Mouse (Mus musculus) CH12.LX (cell line): ENCODE measurements around the gene Dusp3. TPM values are rescaled to one million over a fixed set of nuclear protein-coding genes. Genes with fewer than 3 reads are reported as not detected.

Experiments used
- DNase-seq: peaks from one replicate; pipeline ENCODE4 v3.0.0-alpha.2; 2013; ENCODE audit errors: extremely low read depth
- H3K27ac ChIP-seq: 2 replicates; pipeline ENCODE4 v1.5.1; 2012; ENCODE audit warnings: low read depth, mild to moderate bottlenecking, control low read depth, moderate library complexity; ENCODE audit not compliant: insufficient read depth
- H3K27me3 ChIP-seq: replicated peaks from 2 replicates; pipeline ENCODE3; 2012; ENCODE audit warnings: inconsistent platforms
- H3K36me3 ChIP-seq, 2 experiments: replicated peaks in 1 of 2; 2 replicates each; pipeline versions ENCODE3 to v1.6.1; 2012; ENCODE audit warnings: inconsistent platforms in 1 of 2, low read length in 1 of 2, mild to moderate bottlenecking in 1 of 2, mixed read lengths in 1 of 2, moderate library complexity in 1 of 2; ENCODE audit not compliant: control insufficient read depth in 1 of 2, insufficient read depth in 1 of 2
- H3K4me1 ChIP-seq, 2 experiments: 2 replicates each; pipeline ENCODE4 v1.6.1; 2012; ENCODE audit warnings: inconsistent platforms in 1 of 2, moderate library complexity in 1 of 2; ENCODE audit not compliant: insufficient read depth in 2 of 2, control insufficient read depth in 1 of 2
- H3K4me2 ChIP-seq: 2 replicates; pipeline ENCODE4 v1.6.1; 2012; ENCODE audit warnings: low read depth, mild to moderate bottlenecking, control low read depth; ENCODE audit not compliant: poor library complexity, insufficient read depth, severe bottlenecking
- H3K4me3 ChIP-seq, 3 experiments: fragments of 150-350 bp in 1 of 3; sonication (generic) in 1 of 3; replicated peaks in 1 of 3; 2 replicates each; pipeline versions ENCODE3 to v1.5.1; 2011 to 2012; ENCODE audit warnings: low read depth in 2 of 3, low read length in 2 of 3, mild to moderate bottlenecking in 2 of 3, moderate library complexity in 2 of 3, control low read depth in 1 of 3, improper control_type of control experiment in 1 of 3, inconsistent platforms in 1 of 3, mixed read lengths in 1 of 3; ENCODE audit not compliant: poor library complexity in 1 of 3
- H3K79me2 ChIP-seq: replicated peaks from 2 replicates; pipeline ENCODE4 v1.6.1; 2012; ENCODE audit warnings: mild to moderate bottlenecking, moderate library complexity; ENCODE audit not compliant: control insufficient read depth, poor library complexity, insufficient read depth, severe bottlenecking; ENCODE audit errors: extremely low read depth
- H3K9ac ChIP-seq: 2 replicates; pipeline ENCODE4 v1.6.1; 2012; ENCODE audit warnings: low read depth, mild to moderate bottlenecking, control low read depth, moderate library complexity; ENCODE audit not compliant: insufficient read depth
- H3K9me3 ChIP-seq: replicated peaks from 2 replicates; pipeline ENCODE3; 2012; ENCODE audit warnings: low read length, inconsistent platforms, mixed read lengths
- BHLHE40 ChIP-seq: IDR thresholded peaks from 2 replicates; pipeline ENCODE4 v1.6.1; 2011; ENCODE audit warnings: mild to moderate bottlenecking, low read depth, low read length, improper control_type of control experiment
- CHD2 ChIP-seq: IDR thresholded peaks from 2 replicates; pipeline ENCODE4 v1.6.1; 2011; ENCODE audit warnings: low read length, improper control_type of control experiment
- CTCF ChIP-seq, 2 experiments: IDR thresholded peaks in 1 of 2; conservative IDR thresholded peaks in 1 of 2; 2 replicates each; pipeline ENCODE4 v1.5.1; 2011 to 2012; ENCODE audit warnings: low read depth in 2 of 2, low read length in 2 of 2, improper control_type of control experiment in 1 of 2, inconsistent platforms in 1 of 2, mild to moderate bottlenecking in 1 of 2, moderate library complexity in 1 of 2
- EP300 ChIP-seq: IDR thresholded peaks from 2 replicates; pipeline ENCODE4 v1.6.1; 2011; ENCODE audit warnings: low read length, improper control_type of control experiment
- ETS1 ChIP-seq: conservative IDR thresholded peaks from 2 replicates; pipeline ENCODE4 v1.6.1; 2012; ENCODE audit warnings: low read depth, mild to moderate bottlenecking, inconsistent platforms, low read length, improper control_type of control experiment, moderate library complexity
- HCFC1 ChIP-seq: IDR thresholded peaks from 2 replicates; pipeline ENCODE4 v1.6.1; 2012; ENCODE audit warnings: low read depth, mild to moderate bottlenecking, inconsistent platforms, low read length, improper control_type of control experiment
- JUN ChIP-seq: IDR thresholded peaks from 2 replicates; pipeline ENCODE4 v1.6.1; 2011; ENCODE audit warnings: low read depth, mild to moderate bottlenecking, low read length, improper control_type of control experiment, moderate library complexity; ENCODE audit not compliant: insufficient read depth
- MEF2A ChIP-seq: IDR thresholded peaks from 2 replicates; pipeline ENCODE4 v1.6.1; 2014; ENCODE audit warnings: low read depth, mild to moderate bottlenecking, inconsistent platforms, low read length, improper control_type of control experiment, borderline replicate concordance
- MYC ChIP-seq: IDR thresholded peaks from 2 replicates; pipeline ENCODE4 v1.6.1; 2011; ENCODE audit warnings: low read depth, mild to moderate bottlenecking, improper control_type of control experiment, low read length
- NELFE ChIP-seq: IDR thresholded peaks from 2 replicates; pipeline ENCODE4 v1.6.1; 2011; ENCODE audit warnings: low read depth, low read length, improper control_type of control experiment
- NRF1 ChIP-seq: IDR thresholded peaks from 2 replicates; pipeline ENCODE4 v1.6.1; 2014; ENCODE audit warnings: low read depth, mild to moderate bottlenecking, inconsistent platforms, low read length, improper control_type of control experiment, moderate library complexity
- POLR2A ChIP-seq: IDR thresholded peaks from 2 replicates; pipeline ENCODE4 v1.6.1; 2011; ENCODE audit warnings: low read depth, mild to moderate bottlenecking, improper control_type of control experiment, low read length
- POLR2AphosphoS2 ChIP-seq: IDR thresholded peaks from 2 replicates; pipeline ENCODE4 v1.6.1; 2011; ENCODE audit warnings: low read depth, low read length, improper control_type of control experiment
- SIN3A ChIP-seq: IDR thresholded peaks from 2 replicates; pipeline ENCODE4 v1.6.1; 2012; ENCODE audit warnings: low read length, improper control_type of control experiment, inconsistent platforms
- SMC3 ChIP-seq: IDR thresholded peaks from 2 replicates; pipeline ENCODE4 v1.6.1; 2011; ENCODE audit warnings: low read depth, low read length, improper control_type of control experiment
- USF2 ChIP-seq: conservative IDR thresholded peaks from 2 replicates; pipeline ENCODE4 v1.6.1; 2011; ENCODE audit warnings: low read depth, low read length, improper control_type of control experiment
- ZKSCAN1 ChIP-seq: IDR thresholded peaks from 2 replicates; pipeline ENCODE4 v1.6.1; 2012; ENCODE audit warnings: low read depth, inconsistent platforms, low read length, improper control_type of control experiment, borderline replicate concordance
- ZMIZ1 ChIP-seq: IDR thresholded peaks from 2 replicates; pipeline ENCODE4 v1.6.1; 2012; ENCODE audit warnings: low read depth, mild to moderate bottlenecking, inconsistent platforms, low read length, improper control_type of control experiment
- ZNF384 ChIP-seq: IDR thresholded peaks from 2 replicates; pipeline ENCODE4 v1.6.1; 2012; ENCODE audit warnings: low read depth, low read length, improper control_type of control experiment, inconsistent platforms
- dilution Hi-C: fragments of 300-500 bp; cut with MboI; formaldehyde crosslinking; loops from 2 replicates; pipeline ENCODE4 v1.14.3; 2020; ENCODE audit warnings: low sequenced_read_pairs; ENCODE audit not compliant: extremely low pct_unique_long_range_greater_than_20kb, extremely low pct_ligation_motif_present
- in situ Hi-C: fragments of 300-500 bp; cut with MboI; formaldehyde crosslinking; loops from 3 replicates; pipeline ENCODE4 v1.14.3; 2019; ENCODE audit warnings: low sequenced_read_pairs, low pct_ligation_motif_present, low pct_unique_long_range_greater_than_20kb, mixed read lengths
- polyA plus RNA-seq: library from polyadenylated mRNA; unstranded; fragments of >175 nt; gene quantifications from 2 replicates; pipeline ENCODE4 v1.2.1, GENCODE M21; 2012; ENCODE audit warnings: low read depth; ENCODE audit not compliant: insufficient read length
- total RNA-seq, 2 experiments: library from RNA; depleted of rRNA; stranded (reverse); fragments of 300-350 nt in 1 of 2; fragments of >200 nt in 1 of 2; gene quantifications; 2 replicates each; pipeline ENCODE4 v1.2.3; 2012 to 2014

The Dusp3 gene
- total and polyA plus RNA-seq, 3 experiments: 5.6 to 23.6 (median 20.8) TPM

DNA sequence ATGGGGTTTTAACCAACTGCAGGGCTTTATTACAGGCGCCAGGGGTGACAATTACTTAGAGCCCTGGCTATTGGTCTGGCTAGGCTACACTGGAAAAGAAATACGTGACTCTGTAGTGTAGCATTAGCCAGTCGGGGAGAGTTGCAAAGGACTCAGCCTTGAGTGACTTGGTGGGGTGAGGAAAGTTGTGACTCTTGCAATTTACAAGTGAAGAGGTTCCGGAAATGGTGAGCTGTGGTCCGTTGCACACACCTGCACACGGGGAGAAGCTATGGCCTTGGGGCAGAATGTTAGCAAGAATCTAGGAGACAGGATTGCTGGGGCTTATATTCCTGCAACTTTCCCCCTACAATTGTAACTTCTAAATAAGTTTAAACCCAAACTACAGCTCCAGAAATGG lies 61.2 kb downstream of the Dusp3 start:
- H3K9ac ChIP-seq: no peak overlapping the region
- DNase-seq: peak; percentile 33

DNA sequence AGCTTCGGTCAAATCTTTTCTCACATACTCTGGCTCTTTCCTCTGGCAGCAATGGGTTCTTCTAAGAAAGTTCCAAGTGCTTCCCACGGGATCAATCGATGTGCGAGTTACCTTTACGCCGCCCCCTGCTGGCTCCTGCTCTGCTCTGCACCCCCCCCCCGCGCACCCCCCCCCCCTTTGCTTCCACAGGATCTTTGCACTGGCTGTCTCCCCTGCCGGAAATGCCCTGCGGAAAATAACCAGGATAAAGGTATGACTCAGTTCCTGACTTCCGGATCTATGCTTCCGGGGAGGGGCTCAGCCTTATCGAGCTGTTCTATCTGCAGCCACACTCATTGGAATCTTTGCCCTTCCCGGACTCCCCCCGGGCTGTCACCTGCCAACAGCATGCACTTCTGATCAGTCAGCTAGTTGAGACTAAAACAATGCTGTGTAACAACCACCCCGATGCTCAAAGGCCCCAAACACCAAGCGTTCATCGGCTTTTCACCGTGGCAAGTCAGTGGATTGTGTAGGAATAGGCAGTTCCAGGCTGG lies 62.3 kb downstream of the Dusp3 start:
- Histone ChIP-seq H3K27ac (no peak overlapping the region), H3K4me3 (no peak overlapping the region), H3K27me3 (peaks cover 31% of the 10 kb centered on the region), H3K9me3 (no peaks in the 10 kb centered on the region), H3K36me3 (no peaks in the 10 kb centered on the region), H3K9ac (no peak overlapping the region), H3K4me2 (no peak overlapping the region), H3K79me2 (no peaks in the 10 kb centered on the region), H3K4me1 (peaks cover 2 to 41% of the 10 kb centered on the region in 2 experiments; a peak in 3 of 4 replicates)
- TF ChIP-seq CTCF (conservative IDR thresholded peaks at IDR 0.05 in 1 of 2, IDR thresholded peaks at IDR 0.05 in 1 of 2; ENCODE audit: low read depth in 2 of 2, low read length in 2 of 2) (peak in 1 of 2 experiments; percentile 43; a peak in 2 of 4 replicates), SMC3 (no peak)
- no peak for DNase-seq
- in situ Hi-C loops (loop anchor here (5.0 kb wide), 1 partner anchor 43 kb away; the partner anchor contains the start of gene Sost), dilution Hi-C loops (no loop called here)

More for the DNA sequence above, 61.2 kb downstream of the Dusp3 start:
- Histone ChIP-seq H3K27ac (no peak overlapping the region), H3K36me3 (no peaks in the 10 kb centered on the region), H3K4me2 (no peak overlapping the region), H3K4me1 (peaks cover 2 to 41% of the 10 kb centered on the region in 2 experiments; a peak in 3 of 4 replicates), H3K79me2 (no peaks in the 10 kb centered on the region), H3K9me3 (no peaks in the 10 kb centered on the region), H3K4me3 (no peak overlapping the region), H3K27me3 (peaks cover 33% of the 10 kb centered on the region)
- TF ChIP-seq ZKSCAN1 (no peak), NELFE (no peak), USF2 (no peak), BHLHE40 (peak; percentile 21; the same call in 1 of the 2 replicates), EP300 (0 out of 2 replicates have a peak, but pooled peaks have one; percentile 9), CHD2 (no peak), ETS1 (peak; percentile 43; the same call in 1 of the 2 replicates), ZNF384 (no peak), MYC (no peak)
- in situ Hi-C loops (no loop called here), dilution Hi-C loops (no loop called here)

DNA sequence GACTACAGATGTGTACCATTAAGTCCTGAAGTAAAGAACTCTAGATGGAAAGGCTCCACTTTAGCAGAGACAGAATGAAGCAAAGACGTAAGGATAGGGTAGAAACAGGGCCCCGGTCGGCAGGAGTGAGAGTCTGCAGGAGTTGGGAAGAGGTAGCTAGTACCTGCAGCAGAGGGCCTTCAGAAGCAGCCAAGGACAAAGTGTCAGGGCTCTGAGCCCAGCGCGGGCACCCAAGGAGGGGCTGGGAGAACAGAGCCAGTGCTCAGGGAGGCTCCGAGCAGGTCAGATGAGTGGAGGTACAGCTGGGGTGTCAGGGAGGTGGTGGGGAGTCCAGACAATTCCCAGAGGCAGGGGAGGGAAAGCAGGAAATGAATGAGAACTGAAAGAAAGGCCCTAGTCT lies 62.8 kb downstream of the Dusp3 start:
- dilution Hi-C loops: no loop called here
- H3K27ac ChIP-seq: no peak overlapping the region
- DNase-seq: no peak
- no peaks in the 10 kb centered on the region for H3K9me3 ChIP-seq
- H3K4me3 ChIP-seq: no peak overlapping the region
- no peak for TF ChIP-seq EP300
- no peak for TF ChIP-seq ZMIZ1
- no peak for TF ChIP-seq POLR2A
- TF ChIP-seq MEF2A: no peak
- TF ChIP-seq MYC: no peak
- TF ChIP-seq ZKSCAN1: no peak
- TF ChIP-seq SIN3A: no peak
- no peak for TF ChIP-seq SMC3
- TF ChIP-seq NRF1: no peak
- no peak for TF ChIP-seq ZNF384
- TF ChIP-seq POLR2AphosphoS2: no peak
- no peak for TF ChIP-seq HCFC1
- no peak for TF ChIP-seq JUN
- no peak for TF ChIP-seq BHLHE40
- TF ChIP-seq, all 38 proteins: peak for 0
- Histone ChIP-seq H3K79me2 (no peaks in the 10 kb centered on the region), H3K36me3 (no peaks in the 10 kb centered on the region), H3K27me3 (peaks cover 32% of the 10 kb centered on the region), H3K4me1 (peaks cover 2 to 41% of the 10 kb centered on the region in 2 experiments; a peak in 3 of 4 replicates), H3K9ac (no peak overlapping the region), H3K4me2 (no peak overlapping the region)
- in situ Hi-C loops: loop anchor here (5.0 kb wide), 1 partner anchor 43 kb away; the partner anchor contains the start of gene Sost
